Mouse (Mus musculus): ENCODE results near the gene Hpcal1. TPM values are rescaled to one million over a fixed set of nuclear protein-coding genes. Genes with fewer than 3 reads are reported as not detected.

The Hpcal1 gene
- polyA plus RNA-seq (2015; fragmentation: Nextera tagmentation; extraction: Ambion mirVana) = 31.4 and 37.0 TPM in 2 replicates

DNA sequence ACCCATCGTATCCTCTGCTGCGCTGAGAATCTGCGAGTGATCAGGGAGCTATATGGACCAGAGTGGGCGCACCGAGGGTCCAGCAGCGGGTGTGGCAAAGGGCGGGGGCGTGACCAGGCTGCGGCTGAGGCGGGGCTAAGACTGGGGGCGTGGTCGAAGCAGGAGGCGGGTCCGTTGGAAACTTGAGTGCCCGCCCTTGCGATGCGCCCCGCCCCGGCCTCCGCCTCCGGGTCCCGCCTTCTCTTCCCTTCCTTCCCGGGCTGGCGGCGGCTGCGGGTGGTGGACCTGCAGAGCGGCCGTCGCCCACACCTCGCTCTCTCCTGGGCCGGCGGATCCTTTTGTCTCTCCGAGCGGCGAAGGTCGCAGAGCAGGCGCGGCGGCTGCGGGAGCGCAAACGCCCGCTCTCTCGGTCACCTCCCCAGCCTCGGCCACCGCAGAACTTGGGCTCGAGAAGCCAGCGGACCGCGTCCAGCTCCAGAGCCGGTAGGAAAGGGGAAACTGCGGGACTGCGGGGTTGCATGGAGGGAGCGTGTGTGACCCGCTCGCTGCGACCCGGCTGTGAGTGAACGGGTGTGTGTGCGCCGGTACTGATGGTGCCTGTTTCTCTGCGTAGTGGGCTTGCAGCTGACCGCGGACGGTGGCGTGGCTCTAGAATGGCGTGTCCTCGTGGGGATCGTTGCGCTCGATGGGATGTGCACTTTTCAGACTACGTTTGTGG, at the start of gene Hpcal1:
Hpcal1 (plus strand) TSS at position 293 of the 718 bp plus-strand sequence.
- Histone ChIP-seq H3K4me1 (peaks cover 39% of the 10 kb centered on the region), H3K36me3 (ENCODE audit: poor library complexity, severe bottlenecking) (no peaks in the 10 kb centered on the region), H3K4me2 (peak within 1 kb of the TSS; percentile 93), H3K4me3 (peak within 1 kb of the TSS; percentile 76), H3K9me3 (replicated peaks) (no peaks in the 10 kb centered on the region), H3K27ac (peak within 1 kb of the TSS; percentile 57; the same call in 1 of the 2 replicates), H3K27me3 (no peaks in the 10 kb centered on the region), H3K9ac (peak within 1 kb of the TSS; percentile 84)
- ATAC-seq = peak; percentile 90
- WGBS = under 1% methylated on average over 60 of the region's 72 CpGs

DNA sequence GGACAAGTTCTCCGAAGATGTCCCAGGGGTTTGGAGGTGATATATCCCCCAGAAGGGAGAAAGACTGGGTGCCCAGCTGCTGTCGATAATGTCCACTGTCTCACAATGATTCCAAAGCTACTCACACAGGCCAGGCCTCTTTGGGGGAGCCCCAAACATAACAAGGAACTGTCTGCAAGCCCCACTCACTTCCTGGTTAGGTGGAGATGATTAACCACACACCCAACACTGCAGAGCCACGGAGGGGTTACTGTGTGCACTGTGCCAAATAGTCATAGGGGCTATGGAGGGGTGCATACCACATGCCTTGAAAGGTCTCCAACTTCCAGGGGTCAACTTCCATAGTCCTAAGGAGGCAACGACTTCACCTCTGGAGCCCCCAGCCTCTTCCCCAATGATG, 49.4 kb upstream of the Hpcal1 start:
- no peak for ATAC-seq
- Histone ChIP-seq H3K27ac (no peak overlapping the region), H3K9me3 (replicated peaks) (no peaks in the 10 kb centered on the region), H3K4me2 (no peak overlapping the region), H3K4me3 (no peak overlapping the region), H3K36me3 (ENCODE audit: poor library complexity, severe bottlenecking) (no peaks in the 10 kb centered on the region), H3K9ac (no peak overlapping the region), H3K27me3 (no peaks in the 10 kb centered on the region), H3K4me1 (no peaks in the 10 kb centered on the region)
- 87% methylated on average over 4 of the region's 4 CpGs for whole genome bisulfite sequencing

- Histone ChIP-seq H3K4me1 (no peaks in the 10 kb centered on the region), H3K9me3 (replicated peaks) (no peaks in the 10 kb centered on the region), H3K4me2 (no peak overlapping the region), H3K4me3 (no peak overlapping the region), H3K27ac (no peak overlapping the region), H3K27me3 (no peaks in the 10 kb centered on the region), H3K36me3 (ENCODE audit: poor library complexity, severe bottlenecking) (no peaks in the 10 kb centered on the region), H3K9ac (no peak overlapping the region)
- WGBS = 82% methylated on average over 12 of the region's 12 CpGs
- no peak for ATAC-seq
Measured at GRCm38 (mm10) chr12:17644385-17645222, 46.1 kb upstream of the Hpcal1 start.

DNA sequence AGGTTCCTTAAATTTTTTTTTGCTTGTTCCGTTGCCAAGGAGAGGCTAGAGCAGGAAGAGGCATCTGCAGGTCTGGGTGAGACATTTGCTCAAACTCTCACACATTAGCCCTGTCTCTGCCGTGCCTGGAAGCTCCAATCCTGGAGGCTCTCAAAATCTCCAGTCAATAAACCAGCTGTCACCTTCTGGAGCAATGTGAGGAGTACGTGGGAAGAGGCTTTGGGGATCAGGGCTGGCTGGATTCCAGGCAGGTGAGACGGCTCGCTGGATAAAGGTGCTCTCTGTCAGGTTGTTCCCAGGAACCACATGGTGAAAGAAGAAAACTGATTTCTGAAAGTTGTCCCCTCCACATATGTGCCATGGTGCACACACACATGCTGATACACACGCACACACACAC, 44.2 kb upstream of the Hpcal1 start:
- no peak for ATAC-seq
- no peak overlapping the region for H3K4me3 ChIP-seq
- WGBS = 76% methylated on average over 6 of the region's 6 CpGs

GRCm38 (mm10) chr12:17651223-17652095, 39.2 kb upstream of the Hpcal1 start:
- ATAC-seq = no peak
- Histone ChIP-seq H3K4me2 (no peak overlapping the region), H3K9ac (no peak overlapping the region), H3K36me3 (ENCODE audit: poor library complexity, severe bottlenecking) (no peaks in the 10 kb centered on the region), H3K27ac (no peak overlapping the region), H3K27me3 (no peaks in the 10 kb centered on the region), H3K9me3 (replicated peaks) (no peaks in the 10 kb centered on the region), H3K4me3 (no peak overlapping the region), H3K4me1 (peaks cover 11% of the 10 kb centered on the region; the same call in 1 of the 2 replicates)
- 70% methylated on average over 7 of the region's 7 CpGs for WGBS

More for the DNA sequence above, 44.2 kb upstream of the Hpcal1 start:
- Histone ChIP-seq H3K27me3 (no peaks in the 10 kb centered on the region), H3K36me3 (ENCODE audit: poor library complexity, severe bottlenecking) (no peaks in the 10 kb centered on the region), H3K9me3 (replicated peaks) (no peaks in the 10 kb centered on the region), H3K27ac (no peak overlapping the region), H3K9ac (no peak overlapping the region), H3K4me2 (no peak overlapping the region), H3K4me1 (no peaks in the 10 kb centered on the region)

DNA sequence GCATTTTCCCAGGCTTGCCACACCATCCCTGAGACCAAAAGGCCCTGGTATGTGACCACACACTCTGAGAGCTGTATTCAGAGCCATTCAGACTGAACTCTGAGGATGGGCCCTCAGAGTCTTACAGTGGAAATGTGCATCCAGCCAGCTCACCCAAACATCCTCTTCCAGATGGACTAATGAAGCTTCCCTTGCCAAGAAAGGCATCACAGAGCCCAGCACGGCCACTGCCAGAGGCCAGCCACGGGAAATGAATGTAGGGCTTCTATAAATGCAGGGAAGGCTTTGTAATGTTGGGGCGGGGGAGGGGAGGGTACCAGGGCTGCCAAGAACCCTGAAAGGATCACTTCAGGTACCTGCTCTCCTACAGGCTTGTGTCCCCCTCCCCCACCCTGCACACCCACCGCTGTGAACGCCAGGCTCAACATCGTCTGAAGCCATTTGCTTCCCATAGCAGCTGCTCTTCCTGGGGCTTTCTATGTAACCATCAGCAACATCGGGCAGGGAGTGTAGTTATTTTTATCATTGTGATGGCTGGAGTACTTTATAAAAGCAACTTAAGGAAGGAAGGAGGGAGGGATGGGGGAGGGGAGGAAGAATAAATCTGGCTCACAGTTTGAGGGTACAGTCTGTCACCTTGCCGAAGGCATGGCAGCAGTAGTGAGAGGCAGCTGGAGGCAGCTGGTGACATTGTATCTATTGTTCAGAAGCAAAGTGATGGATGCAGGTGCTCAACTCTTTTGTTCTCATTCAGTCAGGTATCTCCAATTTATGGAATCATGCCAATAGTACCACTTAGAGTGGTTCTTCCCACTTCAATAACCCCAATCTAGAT, 38.2 kb upstream of the Hpcal1 start:
- no peaks in the 10 kb centered on the region for H3K27me3 ChIP-seq
- peaks cover 11% of the 10 kb centered on the region; the same call in 1 of the 2 replicates for H3K4me1 ChIP-seq
- no peaks in the 10 kb centered on the region for H3K36me3 ChIP-seq (ENCODE audit: poor library complexity, severe bottlenecking)
- no peak overlapping the region for H3K4me3 ChIP-seq
- no peak overlapping the region for H3K9ac ChIP-seq
- no peaks in the 10 kb centered on the region for H3K9me3 ChIP-seq (replicated peaks)
- H3K27ac ChIP-seq = no peak overlapping the region
- peak; percentile 19; the same call in 1 of the 2 replicates for ATAC-seq
- WGBS = 44% methylated on average over 8 of the region's 8 CpGs
- no peak overlapping the region for H3K4me2 ChIP-seq

GRCm38 (mm10) chr12:17653051-17653783, 37.4 kb upstream of the Hpcal1 start:
- no peak for ATAC-seq
- no peak overlapping the region for H3K4me3 ChIP-seq
- 90% methylated on average over 3 of the region's 3 CpGs for WGBS
- no peaks in the 10 kb centered on the region for H3K27me3 ChIP-seq
- no peak overlapping the region for H3K9ac ChIP-seq
- no peaks in the 10 kb centered on the region for H3K9me3 ChIP-seq (replicated peaks)
- no peak overlapping the region for H3K4me2 ChIP-seq
- no peaks in the 10 kb centered on the region for H3K36me3 ChIP-seq (ENCODE audit: poor library complexity, severe bottlenecking)
- peaks cover 11% of the 10 kb centered on the region; the same call in 1 of the 2 replicates for H3K4me1 ChIP-seq
- H3K27ac ChIP-seq = no peak overlapping the region

DNA sequence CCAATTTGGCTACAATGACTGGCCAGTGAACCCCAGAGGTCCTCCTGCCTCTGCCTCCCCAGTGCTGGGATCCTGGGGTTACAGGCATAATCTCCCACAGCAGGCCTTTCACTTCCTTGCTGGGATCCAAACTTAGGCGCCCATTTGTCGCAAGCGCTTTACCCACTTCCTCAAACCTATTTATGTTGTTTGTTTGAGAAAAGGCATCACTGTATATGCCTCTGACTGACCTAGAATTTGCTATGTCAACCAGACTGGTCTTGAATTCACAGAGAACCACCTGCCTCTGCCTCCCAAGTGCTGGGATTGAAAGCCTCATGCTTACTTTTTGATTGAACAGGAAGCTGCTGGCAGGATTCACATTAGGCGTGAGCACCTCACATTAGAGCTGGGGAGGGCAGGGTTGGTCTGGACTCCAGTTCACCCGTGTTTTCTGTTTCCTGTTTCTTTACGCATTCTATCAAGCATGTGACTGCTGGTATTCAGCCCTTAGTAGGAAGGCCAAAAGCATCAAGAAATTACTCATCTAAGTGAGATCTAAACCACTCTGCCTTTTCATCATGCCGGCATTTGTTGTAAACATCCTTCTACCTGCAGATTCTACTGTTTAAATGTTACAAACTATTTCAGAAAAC, 33.0 kb upstream of the Hpcal1 start:
- H3K4me2 ChIP-seq = no peak overlapping the region
- 93% methylated on average over 7 of the region's 7 CpGs for WGBS

DNA sequence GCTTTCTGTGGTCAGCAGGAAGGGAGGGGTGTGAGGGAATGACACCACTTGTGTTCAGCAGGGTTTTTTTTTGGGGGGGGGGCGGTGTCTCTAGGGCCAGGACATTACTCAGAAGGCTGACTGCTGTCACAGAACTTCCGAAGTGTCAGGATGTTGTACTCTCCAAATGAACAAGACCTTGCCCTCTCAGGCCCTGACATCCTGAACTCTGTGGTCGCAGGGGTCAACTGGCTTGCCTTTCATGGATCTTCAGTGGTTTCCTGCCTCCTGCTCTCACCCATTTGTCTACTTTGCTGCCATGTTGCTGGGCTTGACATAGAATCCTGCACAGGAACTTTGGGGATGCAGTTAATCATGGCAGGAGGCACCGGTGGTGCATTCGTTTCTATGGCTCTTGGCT, 32.1 kb upstream of the Hpcal1 start:
- H3K4me1 ChIP-seq = peaks cover 6% of the 10 kb centered on the region
- no peak for ATAC-seq

More for the DNA sequence above, 33.0 kb upstream of the Hpcal1 start:
- no peaks in the 10 kb centered on the region for H3K27me3 ChIP-seq
- H3K27ac ChIP-seq = no peak overlapping the region
- no peaks in the 10 kb centered on the region for H3K9me3 ChIP-seq (replicated peaks)
- H3K9ac ChIP-seq = no peak overlapping the region
- no peaks in the 10 kb centered on the region for H3K36me3 ChIP-seq (ENCODE audit: poor library complexity, severe bottlenecking)
- ATAC-seq = no peak
- peaks cover 7% of the 10 kb centered on the region for H3K4me1 ChIP-seq
- H3K4me3 ChIP-seq = no peak overlapping the region

GRCm38 (mm10) chr12:17661483-17661920, 29.2 kb upstream of the Hpcal1 start:
- Histone ChIP-seq H3K4me3 (no peak overlapping the region), H3K9ac (no peak overlapping the region), H3K4me2 (no peak overlapping the region), H3K4me1 (peaks cover 6% of the 10 kb centered on the region), H3K27ac (no peak overlapping the region), H3K9me3 (replicated peaks) (no peaks in the 10 kb centered on the region), H3K36me3 (ENCODE audit: poor library complexity, severe bottlenecking) (no peaks in the 10 kb centered on the region), H3K27me3 (no peaks in the 10 kb centered on the region)
- peak; percentile 66; the same call in 1 of the 2 replicates for ATAC-seq
- WGBS = 0% methylated on average over 4 of the region's 4 CpGs

More for the DNA sequence above, 32.1 kb upstream of the Hpcal1 start:
- no peaks in the 10 kb centered on the region for H3K9me3 ChIP-seq (replicated peaks)
- H3K36me3 ChIP-seq (ENCODE audit: poor library complexity, severe bottlenecking) = no peaks in the 10 kb centered on the region
- H3K9ac ChIP-seq = no peak overlapping the region
- 89% methylated on average over 5 of the region's 5 CpGs for WGBS
- H3K4me2 ChIP-seq = no peak overlapping the region
- no peaks in the 10 kb centered on the region for H3K27me3 ChIP-seq
- H3K27ac ChIP-seq = no peak overlapping the region
- no peak overlapping the region for H3K4me3 ChIP-seq

Measured in forebrain, embryonic 13.5 days (tissue).